Mouse (Mus musculus): ENCODE data around the gene Entpd6.

- TF ChIP-seq CTCF (conservative IDR thresholded peaks at IDR 0.05 in 1 of 2, IDR thresholded peaks at IDR 0.05 in 1 of 2; ENCODE audit: low read depth in 2 of 2, low read length in 2 of 2), result no peak
- no peak for TF ChIP-seq UBTF (IDR thresholded peaks at IDR 0.05; ENCODE audit: low read depth, low read length)
Measured at GRCm38 (mm10) chr2:150745016-150745415, 3.8 kb upstream of the Entpd6 start.
